Mouse (Mus musculus): Measurements from ENCODE around the gene Akirin1. TPM values are rescaled to one million over a fixed set of nuclear protein-coding genes. Genes with fewer than 3 reads are reported as not detected.

Gene Akirin1
- polyA plus RNA-seq, 1 experiment from 2014 or later = 48.0 TPM

- peaks cover 16% of the 10 kb centered on the region for H3K27me3 ChIP-seq (ENCODE audit: insufficient read depth, low read length)
- DNase-seq = no peak
- H3K9ac ChIP-seq = no peak overlapping the region
- ATAC-seq (ENCODE audit: insufficient read depth) = no peak
- H3K27ac ChIP-seq (ENCODE audit: low read depth) = no peak overlapping the region
- WGBS = 77% methylated on average over 10 of the region's 10 CpGs
- no peak overlapping the region for H3K4me3 ChIP-seq (ENCODE audit: low read depth, low read length)
- H3K9me3 ChIP-seq (ENCODE audit: low read depth, low read length) = no peaks in the 10 kb centered on the region
- H3K4me1 ChIP-seq (ENCODE audit: insufficient read depth) = no peaks in the 10 kb centered on the region
- no peak overlapping the region for H3K4me2 ChIP-seq
- no peak for TF ChIP-seq CTCF (IDR thresholded peaks at IDR 0.05; ENCODE audit: low read depth)
- no peaks in the 10 kb centered on the region for H3K36me3 ChIP-seq (ENCODE audit: insufficient read depth)
These were observed 59.8 kb downstream of the Akirin1 start for GRCm38 (mm10) chr4:123690311-123690710.

DNA sequence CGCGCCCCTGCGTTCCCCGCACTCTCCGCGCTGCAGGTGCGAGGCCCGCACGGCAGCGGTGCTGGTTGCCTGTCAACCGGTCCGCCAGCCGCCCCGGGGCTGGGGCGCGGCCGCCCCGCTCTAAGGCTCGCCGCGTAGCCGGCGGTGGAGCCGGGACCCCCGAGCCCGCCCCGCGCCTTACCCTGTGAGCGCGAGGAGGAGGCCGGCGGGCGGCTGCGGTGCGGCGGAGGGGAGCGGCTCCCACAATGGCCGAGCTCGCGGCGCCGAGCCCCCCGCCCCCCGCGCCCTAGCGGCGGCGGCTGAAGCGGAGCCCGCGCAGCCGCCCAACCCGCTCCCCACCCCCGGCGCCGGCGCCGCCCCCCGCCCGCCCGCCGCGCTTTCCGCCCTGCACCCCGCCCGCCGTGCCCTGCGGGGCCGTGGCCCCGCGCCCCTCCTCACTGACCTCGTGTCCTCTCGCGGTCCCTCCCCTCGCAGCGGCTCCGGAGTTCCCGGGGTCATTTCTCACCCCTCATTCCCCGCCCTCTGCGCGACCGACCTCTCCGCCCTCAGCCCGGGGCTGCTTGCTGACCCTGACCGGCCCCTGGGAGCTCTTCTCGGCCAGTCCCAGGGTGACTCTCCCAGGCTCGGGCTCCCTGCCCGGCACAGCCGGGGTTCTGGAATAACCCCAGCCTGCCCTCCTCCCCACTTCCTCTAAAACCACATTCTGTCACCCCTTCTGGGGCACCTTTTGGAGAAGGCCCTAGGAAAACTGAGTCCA, 62.9 kb downstream of the Akirin1 start:
- H3K4me3 ChIP-seq (ENCODE audit: low read depth, low read length) = peak overlapping the region; percentile 72
- WGBS = under 1% methylated on average over 68 of the region's 89 CpGs
- peak overlapping the region; percentile 100 for H3K4me2 ChIP-seq
- no peaks in the 10 kb centered on the region for H3K4me1 ChIP-seq (ENCODE audit: insufficient read depth)
- ATAC-seq (ENCODE audit: insufficient read depth) (peak; percentile 63), DNase-seq (peak; percentile 47)
- H3K9ac ChIP-seq = peak overlapping the region; percentile 64
- no peak for TF ChIP-seq CTCF (IDR thresholded peaks at IDR 0.05; ENCODE audit: low read depth)
- peaks cover 20% of the 10 kb centered on the region for H3K27me3 ChIP-seq (ENCODE audit: insufficient read depth, low read length)
- H3K27ac ChIP-seq (ENCODE audit: low read depth) = 0 out of 2 replicates have a peak overlapping the region, but pooled peaks have one; percentile 12
- H3K36me3 ChIP-seq (ENCODE audit: insufficient read depth) = no peaks in the 10 kb centered on the region
- H3K9me3 ChIP-seq (ENCODE audit: low read depth, low read length) = no peaks in the 10 kb centered on the region

- Histone ChIP-seq H3K9ac (peak overlapping the region; percentile 64), H3K27me3 (ENCODE audit: insufficient read depth, low read length) (peaks cover 20% of the 10 kb centered on the region), H3K36me3 (ENCODE audit: insufficient read depth) (no peaks in the 10 kb centered on the region), H3K9me3 (ENCODE audit: low read depth, low read length) (no peaks in the 10 kb centered on the region), H3K4me3 (ENCODE audit: low read depth, low read length) (peak overlapping the region; percentile 72), H3K4me1 (ENCODE audit: insufficient read depth) (no peaks in the 10 kb centered on the region), H3K27ac (ENCODE audit: low read depth) (no peak overlapping the region), H3K4me2 (peak overlapping the region; percentile 100)
- ATAC-seq (ENCODE audit: insufficient read depth) = peak; percentile 38
- WGBS = under 1% methylated on average over 53 of the region's 56 CpGs
- no peak for DNase-seq
- TF ChIP-seq CTCF (IDR thresholded peaks at IDR 0.05; ENCODE audit: low read depth) = no peak
These were observed 63.6 kb downstream of the Akirin1 start for GRCm38 (mm10) chr4:123686368-123687024.

DNA sequence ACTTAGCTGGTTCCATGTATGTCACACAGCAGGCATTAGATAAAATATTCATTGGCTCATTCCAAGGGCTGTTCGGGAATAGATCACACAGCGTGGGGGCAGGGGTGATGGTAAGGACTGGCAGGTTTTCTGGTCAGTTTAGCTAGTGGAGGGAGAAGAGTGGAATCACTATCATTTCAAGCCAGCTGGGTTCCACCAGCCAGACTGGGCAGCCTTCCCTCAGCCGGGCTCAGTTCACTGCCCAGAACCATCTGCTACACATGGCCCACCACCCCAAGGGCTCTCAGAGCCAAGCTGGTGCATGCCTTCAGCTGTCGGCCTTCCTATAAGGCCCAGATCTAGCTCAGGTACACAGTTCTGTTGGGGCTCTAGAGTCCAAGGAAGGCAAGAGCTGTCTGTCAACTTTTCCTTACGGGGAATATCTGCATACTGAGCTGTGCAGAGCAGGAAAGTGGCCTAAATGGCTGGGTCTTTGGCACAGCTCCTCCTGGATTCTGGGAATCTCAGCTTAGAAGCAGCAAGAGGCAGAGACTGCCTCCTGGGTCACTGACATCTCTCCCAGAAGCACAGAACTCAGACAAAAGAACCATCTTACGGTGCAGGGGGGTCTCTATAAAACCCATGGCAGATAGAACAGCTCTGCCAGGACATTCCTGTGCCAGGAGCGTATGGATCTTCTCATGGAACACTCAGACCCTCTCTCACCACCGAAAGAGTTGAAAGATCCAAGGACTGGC, 64.5 kb downstream of the Akirin1 start:
- DNase-seq (no peak), ATAC-seq (ENCODE audit: insufficient read depth) (no peak)
- Histone ChIP-seq H3K9me3 (ENCODE audit: low read depth, low read length) (no peaks in the 10 kb centered on the region), H3K36me3 (ENCODE audit: insufficient read depth) (no peaks in the 10 kb centered on the region), H3K9ac (no peak overlapping the region), H3K4me3 (ENCODE audit: low read depth, low read length) (peak overlapping the region; percentile 72; the same call in 1 of the 2 replicates), H3K4me2 (peak overlapping the region; percentile 100), H3K27me3 (ENCODE audit: insufficient read depth, low read length) (peaks cover 20% of the 10 kb centered on the region), H3K27ac (ENCODE audit: low read depth) (no peak overlapping the region), H3K4me1 (ENCODE audit: insufficient read depth) (no peaks in the 10 kb centered on the region)
- TF ChIP-seq CTCF (IDR thresholded peaks at IDR 0.05; ENCODE audit: low read depth) = no peak
- WGBS = 49% methylated on average over 8 of the region's 8 CpGs

DNA sequence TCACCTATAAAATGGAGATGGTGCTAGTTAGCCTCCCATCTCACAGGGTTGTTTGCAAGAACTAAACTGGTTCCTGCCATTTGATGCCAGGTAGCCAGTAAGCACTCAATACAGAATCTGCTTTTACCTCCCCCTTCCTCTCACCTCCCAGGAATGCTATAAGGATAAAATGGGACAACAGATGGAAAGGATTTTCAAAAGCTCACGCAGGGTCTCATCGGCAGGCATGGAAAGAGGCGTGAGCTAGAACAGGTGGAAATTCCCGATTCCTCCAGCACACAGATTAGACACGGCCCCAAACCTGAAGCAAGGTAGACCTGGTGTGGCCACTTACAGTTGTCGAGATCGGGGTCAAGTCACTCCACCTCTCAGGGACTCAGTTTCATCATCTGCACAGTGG, 65.1 kb downstream of the Akirin1 start:
- Histone ChIP-seq H3K36me3 (ENCODE audit: insufficient read depth) (no peaks in the 10 kb centered on the region), H3K27me3 (ENCODE audit: insufficient read depth, low read length) (peaks cover 20% of the 10 kb centered on the region), H3K4me3 (ENCODE audit: low read depth, low read length) (no peak overlapping the region), H3K4me1 (ENCODE audit: insufficient read depth) (no peaks in the 10 kb centered on the region), H3K27ac (ENCODE audit: low read depth) (no peak overlapping the region), H3K9ac (no peak overlapping the region), H3K4me2 (no peak overlapping the region), H3K9me3 (ENCODE audit: low read depth, low read length) (no peaks in the 10 kb centered on the region)
- ATAC-seq (ENCODE audit: insufficient read depth) (no peak), DNase-seq (no peak)
- TF ChIP-seq CTCF (IDR thresholded peaks at IDR 0.05; ENCODE audit: low read depth) = no peak
- 76% methylated on average over 7 of the region's 7 CpGs for WGBS

Other genes starting within 250 kb of the Akirin1 start
- gene Macf1, start 66.0 kb downstream of the Akirin1 start, polyA plus RNA-seq (2014; fragmentation: Nextera tagmentation; extraction: Ambion mirVana) = 103 and 107 TPM in 2 replicates
- gene Ndufs5, start 32.1 kb downstream of the Akirin1 start, polyA plus RNA-seq (2014; fragmentation: Nextera tagmentation; extraction: Ambion mirVana) = 313 TPM in 2 replicates
- 0.72 and 1.1 TPM in 2 replicates for gene Rhbdl2, start 37.5 kb upstream of the Akirin1 start, polyA plus RNA-seq (2014; fragmentation: Nextera tagmentation; extraction: Ambion mirVana)
- gene 4933427I04Rik, start 109.3 kb upstream of the Akirin1 start, polyA plus RNA-seq (2014; fragmentation: Nextera tagmentation; extraction: Ambion mirVana) = 0.11 TPM in 1 of 2 replicates, not detected in the other
- 61.5 and 81.4 TPM in 2 replicates for gene Mycbp, start 154.5 kb upstream of the Akirin1 start, polyA plus RNA-seq (2014; fragmentation: Nextera tagmentation; extraction: Ambion mirVana)
- 50.2 and 54.3 TPM in 2 replicates for gene Rragc, start 167.1 kb upstream of the Akirin1 start, polyA plus RNA-seq (2014; fragmentation: Nextera tagmentation; extraction: Ambion mirVana)
- not detected in 2 replicates for gene 4930535I16Rik, start 167.7 kb upstream of the Akirin1 start, polyA plus RNA-seq (2014; fragmentation: Nextera tagmentation; extraction: Ambion mirVana)